Mouse (Mus musculus): ENCODE results near the gene Otud7b.
"Not testable (repeated sequence)": the region's sequence is repeated elsewhere in the genome, so short reads cannot be mapped to it uniquely, and the experiment has no call there.

The Otud7b gene

DNA sequence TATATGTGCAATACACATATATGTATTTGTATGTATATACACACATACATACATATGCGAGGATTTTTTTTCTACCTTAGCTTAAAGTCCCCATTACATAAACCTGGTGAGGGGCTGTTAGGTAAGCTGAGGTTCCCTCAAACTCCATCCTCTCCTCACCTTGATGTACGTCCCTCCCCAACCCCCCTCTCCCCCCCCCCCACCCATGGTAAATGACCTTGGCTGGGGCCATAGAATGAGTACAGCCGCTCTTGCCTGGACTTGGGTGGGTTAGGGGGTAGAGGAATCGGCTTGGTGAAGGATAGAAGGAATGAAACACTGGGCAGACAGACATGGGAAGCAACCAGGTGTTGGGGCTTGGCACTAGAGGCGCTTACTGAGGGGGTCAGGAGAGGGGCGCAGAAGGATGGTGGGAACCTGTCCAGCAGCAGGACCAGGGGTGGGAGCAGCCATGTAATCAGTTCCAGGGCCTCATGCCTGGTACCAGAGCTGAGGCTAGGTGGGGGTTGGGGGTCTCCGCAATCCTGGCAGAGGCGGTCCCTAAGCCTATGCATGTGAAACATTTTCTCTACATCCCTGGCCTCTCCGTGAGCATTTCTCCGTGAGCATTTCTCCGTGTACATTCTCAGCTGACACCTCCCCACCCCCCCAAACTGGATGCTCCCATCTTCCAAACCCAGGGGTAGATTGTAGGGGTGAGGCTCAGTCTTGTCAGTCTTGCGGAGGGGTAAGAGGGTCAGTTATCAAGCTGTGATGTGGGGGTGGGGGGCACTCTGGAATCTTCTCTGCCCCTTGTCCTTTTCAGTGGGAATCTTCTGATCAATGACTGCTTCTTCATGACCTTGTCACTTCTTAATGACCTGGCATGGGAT lies 77.4 kb downstream of the Otud7b start:
- no peak for DNase-seq

DNA sequence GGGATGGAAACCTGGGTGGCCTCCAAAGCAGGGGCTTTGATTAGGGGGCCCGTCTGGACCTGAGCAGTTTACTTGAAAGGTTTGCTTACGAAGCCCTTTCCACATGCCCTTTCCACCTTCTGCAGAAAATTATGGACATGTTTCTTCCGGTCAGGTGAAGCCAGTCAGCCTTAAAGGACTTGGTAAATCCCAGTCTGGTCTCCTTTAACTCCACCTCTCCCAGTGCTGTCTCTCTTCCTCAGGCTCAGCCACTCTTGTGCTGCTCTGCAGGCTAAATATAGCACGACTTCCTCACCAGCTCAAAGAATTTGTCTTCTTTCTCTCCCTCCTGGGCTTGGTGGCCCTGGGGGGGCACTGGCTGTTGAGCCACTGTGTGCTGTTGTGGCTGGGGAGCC lies 78.1 kb downstream of the Otud7b start:
- DNase-seq, result no peak

DNA sequence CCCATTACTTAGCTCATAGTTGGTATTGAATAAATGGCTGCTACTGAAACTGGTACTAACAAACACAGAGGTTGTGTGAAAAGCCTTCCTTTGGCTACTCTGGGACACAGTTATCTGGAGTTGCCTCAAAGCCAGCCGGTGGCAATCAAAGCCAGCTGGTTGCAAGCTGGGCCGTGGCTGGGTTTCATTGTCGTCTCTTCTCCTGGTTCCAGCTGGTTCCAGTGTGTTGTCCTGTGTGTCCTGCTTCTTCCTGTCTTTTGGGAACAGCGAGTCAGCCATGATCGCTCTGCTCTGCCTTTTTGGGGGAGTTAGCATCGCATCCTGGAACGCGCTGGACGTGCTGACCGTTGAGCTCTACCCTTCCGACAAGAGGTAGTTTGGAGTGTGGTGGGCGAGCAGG lies 88.7 kb downstream of the Otud7b start:
- no peak for DNase-seq

DNA sequence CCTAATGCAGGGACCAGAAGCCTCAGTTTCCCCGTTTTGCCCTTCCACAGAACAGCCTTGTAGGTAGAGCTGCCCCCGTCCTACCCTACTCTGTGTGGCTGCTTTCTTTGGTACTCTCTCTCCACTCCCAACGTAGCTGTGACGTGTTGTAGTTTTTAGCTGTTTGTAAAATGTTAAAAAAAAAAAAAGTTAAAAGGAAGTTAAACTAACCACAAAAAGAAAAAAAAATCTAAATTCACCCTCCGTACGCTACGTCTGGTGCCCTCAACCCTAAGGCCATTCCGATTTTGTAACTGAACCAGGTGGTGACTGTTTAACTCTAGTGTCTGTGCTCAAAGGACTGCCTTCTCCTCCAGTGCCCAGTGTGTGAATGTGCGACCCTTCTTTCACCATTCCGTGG lies 90.6 kb downstream of the Otud7b start:
- no peak for DNase-seq

DNA sequence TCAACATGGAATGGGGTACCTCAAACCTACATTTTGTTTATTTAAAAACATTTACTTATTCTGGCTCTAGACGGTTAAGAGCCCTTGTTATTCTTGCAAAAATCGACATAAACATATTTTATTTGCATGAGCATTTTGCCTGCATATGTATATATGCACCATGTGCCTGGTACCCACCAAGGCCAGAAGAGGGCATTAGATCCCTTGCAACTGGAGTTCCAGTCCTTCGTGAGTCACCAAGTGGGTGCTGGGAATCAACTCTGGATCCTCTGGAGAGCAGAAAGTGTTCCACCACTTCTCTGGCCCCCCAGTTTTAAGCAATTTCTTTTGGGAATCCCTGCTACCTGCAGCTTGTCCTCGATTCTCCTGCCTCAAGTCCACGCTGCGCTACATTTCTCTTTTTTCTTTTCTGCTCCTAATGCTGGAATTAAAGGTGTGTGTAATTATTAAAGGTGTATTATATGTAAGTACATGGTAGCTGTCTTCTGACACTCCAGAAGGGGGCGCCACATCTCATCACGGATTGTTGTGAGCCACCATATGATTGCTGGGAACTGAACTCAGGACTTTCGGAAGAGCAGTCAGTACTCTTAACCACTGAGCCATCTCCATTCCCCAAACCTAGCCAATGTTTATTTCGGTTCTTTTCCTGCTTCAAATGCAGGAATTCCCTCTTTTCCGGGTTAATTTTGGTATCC lies 91.4 kb downstream of the Otud7b start:
- DNase-seq, result peak; percentile 27

DNA sequence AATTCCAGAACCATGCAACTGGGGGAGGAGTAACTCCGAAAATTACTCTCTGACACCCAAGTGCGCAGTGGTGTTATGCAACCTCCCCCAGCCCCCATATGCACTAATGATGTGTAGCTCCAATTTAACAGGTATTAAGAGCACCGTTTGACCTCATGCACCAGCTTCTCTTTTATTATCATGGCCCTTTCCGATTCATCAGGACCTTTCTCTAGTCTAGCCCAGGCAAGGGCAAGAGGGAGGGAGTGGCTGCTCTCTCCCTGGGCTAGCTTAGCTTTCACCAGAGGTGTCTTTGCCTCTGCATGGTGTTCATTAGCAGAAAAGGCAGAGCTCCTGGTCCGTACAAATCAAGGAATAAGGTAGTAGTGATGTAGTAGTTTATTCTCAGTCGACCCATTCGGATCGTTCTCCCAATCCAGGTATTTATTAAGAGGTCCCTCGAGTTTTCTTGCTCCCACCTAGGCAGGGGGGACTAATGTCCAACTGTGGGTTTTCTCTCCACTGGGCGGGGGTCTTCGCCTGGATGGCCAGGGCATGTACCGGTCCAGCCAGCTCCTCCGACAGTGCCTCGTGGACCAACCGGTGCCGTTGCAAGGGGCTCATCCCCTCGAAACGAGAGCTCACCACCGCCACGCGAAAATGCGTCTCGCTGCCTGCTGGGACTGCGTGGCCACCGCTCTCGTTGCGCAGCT lies 92.3 kb downstream of the Otud7b start:
- no peak for DNase-seq

DNA sequence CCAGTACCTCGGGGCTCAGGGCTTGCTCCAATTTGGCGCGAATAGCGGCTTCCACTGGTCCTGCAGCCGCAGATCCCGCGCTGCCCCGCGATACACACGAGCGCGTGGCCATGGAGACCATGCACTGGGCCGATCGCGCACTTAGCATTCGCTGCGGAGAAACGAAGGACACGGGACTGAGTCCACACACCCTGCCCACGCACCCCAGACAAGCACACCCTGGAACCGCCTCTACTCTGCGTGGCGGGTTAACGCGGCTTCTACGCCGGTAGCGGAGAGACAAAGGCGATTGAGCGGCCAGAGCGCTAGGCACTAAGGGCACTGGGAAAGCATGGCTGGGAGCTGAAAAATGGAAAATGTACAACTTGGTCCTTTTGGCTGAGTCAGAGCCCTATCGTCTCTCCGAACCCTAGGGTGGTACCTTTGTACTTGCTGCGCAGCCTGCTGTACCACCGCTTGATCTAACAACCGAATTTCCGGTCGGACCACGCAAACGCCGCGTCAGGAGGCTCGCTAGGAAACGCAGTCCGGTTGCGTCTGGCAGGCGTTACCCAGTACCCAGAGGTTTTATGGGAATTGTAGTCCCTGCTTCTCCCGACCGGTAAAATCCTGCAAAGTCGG lies 92.9 kb downstream of the Otud7b start:
- peak; percentile 87 for DNase-seq

DNA sequence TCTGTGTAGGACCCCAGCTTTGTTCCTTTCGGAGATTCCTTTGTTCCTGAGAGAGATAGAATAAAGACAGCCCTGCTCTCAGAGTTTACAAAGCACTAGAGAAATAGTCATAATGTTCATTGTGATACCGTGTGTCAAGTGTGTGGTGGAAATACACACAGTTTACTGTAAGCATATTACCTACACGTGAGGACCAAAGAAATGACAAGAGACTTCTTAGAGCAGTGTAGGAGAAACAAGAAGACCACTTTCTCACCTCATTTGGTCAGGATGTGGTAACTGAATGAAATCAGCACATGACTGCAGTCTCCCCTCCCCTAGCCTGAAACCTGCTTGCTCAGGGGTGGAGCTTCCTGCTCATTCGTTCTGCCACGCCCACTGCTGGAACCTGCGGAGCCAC lies 93.9 kb downstream of the Otud7b start:
- peak; percentile 64 for DNase-seq

DNA sequence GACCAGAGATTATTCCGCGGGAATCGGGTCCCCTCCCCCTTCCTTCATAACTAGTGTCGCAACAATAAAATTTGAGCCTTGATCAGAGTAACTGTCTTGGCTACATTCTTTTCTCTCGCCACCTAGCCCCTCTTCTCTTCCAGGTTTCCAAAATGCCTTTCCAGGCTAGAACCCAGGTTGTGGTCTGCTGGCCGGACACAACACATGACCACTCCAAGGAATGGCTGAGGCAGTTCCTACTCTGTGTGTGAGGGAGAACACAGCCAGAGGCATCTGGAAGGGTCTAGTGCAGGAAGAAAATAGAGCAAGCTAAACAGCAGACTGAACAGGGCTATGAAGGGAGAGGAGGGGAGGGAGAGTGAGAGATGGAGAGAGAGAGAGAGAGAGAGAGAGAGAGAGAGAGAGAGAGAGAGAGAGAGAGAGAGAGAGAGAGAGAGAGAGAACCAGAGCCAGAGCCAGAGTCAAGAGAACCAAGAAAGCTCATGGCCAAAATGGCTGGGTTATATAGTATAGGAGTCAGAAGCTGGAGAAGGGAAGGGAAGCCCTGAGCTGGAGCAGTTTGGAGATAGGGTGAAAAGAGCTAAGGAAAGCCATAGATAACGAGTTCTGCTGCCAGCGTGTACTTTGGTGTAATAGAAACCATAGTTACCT lies 94.4 kb downstream of the Otud7b start:
- not testable (repeated sequence) for DNase-seq

DNA sequence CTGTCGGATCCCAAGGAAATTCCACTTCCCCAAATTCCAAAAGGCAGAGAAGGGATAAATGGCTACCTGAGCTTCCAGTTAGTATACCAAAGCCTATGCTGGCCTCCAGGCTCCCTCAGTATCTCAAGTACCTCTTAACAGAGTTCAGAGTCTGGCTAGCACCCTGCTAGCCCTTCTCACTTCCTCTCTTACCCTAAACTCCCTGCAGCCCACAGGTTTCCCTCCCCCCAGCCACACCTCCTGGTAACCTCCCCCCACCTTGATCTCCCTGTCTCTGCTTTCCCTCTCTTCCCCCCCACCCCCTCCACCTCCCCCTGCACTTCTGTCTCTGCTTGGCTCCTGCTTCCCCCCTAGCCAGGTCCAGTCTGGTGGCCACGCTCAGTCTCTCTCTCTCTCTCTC lies 95.4 kb downstream of the Otud7b start:
- DNase-seq, result no peak

DNA sequence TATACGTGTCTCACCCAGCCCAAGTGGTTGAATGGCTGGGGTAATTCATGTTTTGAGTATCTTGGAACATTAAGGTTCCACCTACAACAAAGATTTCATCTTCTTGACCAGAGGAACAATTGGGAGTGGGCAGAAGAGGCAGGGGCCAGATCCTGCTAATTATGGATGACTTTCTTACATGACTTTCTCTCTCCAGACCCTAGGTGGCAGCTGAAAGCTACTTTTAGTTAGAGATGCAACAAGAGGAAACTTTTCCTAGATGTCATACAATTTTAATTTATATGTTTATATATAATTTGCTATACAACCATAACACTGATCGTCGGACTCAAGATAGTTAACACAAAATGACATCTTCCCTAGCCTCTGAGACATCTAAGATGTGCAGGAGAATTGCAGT lies 103.5 kb downstream of the Otud7b start:
- DNase-seq, result no peak

DNA sequence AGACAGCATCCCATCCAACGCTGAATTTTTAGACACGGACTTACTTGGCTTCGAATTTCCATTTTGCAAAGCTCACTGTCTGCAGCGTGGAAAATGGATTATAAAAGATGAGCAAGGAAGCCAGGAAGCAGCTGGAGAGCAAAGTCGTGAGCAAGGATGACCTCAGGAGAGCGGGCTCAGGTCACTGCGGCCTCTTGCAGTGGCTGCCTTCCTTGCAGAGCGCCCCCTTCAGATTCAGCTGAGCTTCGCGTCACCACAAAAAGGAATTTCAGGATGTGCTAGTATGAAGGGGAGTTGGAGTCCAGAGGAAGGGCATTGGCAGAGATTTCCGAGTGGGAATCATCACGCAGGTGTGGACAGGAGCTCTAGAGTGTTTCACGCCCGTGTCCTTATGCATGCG lies 104.9 kb downstream of the Otud7b start:
- no peak for DNase-seq

Data from thymus, postnatal 14 days (tissue).